Mouse (Mus musculus) lung, postnatal 0 days (tissue): ENCODE measurements around the gene Col6a1. TPM values are rescaled to one million over a fixed set of nuclear protein-coding genes. Genes with fewer than 3 reads are reported as not detected.
"Not testable (repeated sequence)": the region's sequence is repeated elsewhere in the genome, so short reads cannot be mapped to it uniquely, and the experiment has no call there.

ENCODE experiments used
- ATAC-seq: fragments of 200-750 bp; cut with Nextera tagmentation; 2 replicates; pipeline ENCODE4 v1.8.0; 2017; ENCODE audit warnings: moderate library complexity
- DNase-seq: peaks from one replicate; pipeline ENCODE4 v3.0.0-alpha.2; 2016; ENCODE audit warnings: low spot score
- H3K27ac ChIP-seq: fragments of 300-500 bp; sonication (generic); 2 replicates; pipeline ENCODE4 v1.5.1; 2014; ENCODE audit warnings: antibody characterized with exemption, mild to moderate bottlenecking, low read length, mixed read lengths
- H3K27me3 ChIP-seq: fragments of 300-500 bp; sonication (generic); replicated peaks from 2 replicates; pipeline ENCODE4 v1.6.1; 2014; ENCODE audit warnings: low read length, mixed read lengths; ENCODE audit not compliant: insufficient read depth
- H3K36me3 ChIP-seq: fragments of 300-500 bp; sonication (generic); 2 replicates; pipeline ENCODE4 v1.6.1; 2014; ENCODE audit warnings: low read length, mixed read lengths; ENCODE audit not compliant: insufficient read depth
- H3K4me1 ChIP-seq: fragments of 300-500 bp; sonication (generic); 2 replicates; pipeline ENCODE4 v1.6.1; 2014; ENCODE audit warnings: antibody characterized with exemption, low read depth, low read length, mixed read lengths; ENCODE audit not compliant: insufficient read depth
- H3K4me2 ChIP-seq: fragments of 300-500 bp; sonication (generic); replicated peaks from 2 replicates; pipeline ENCODE4 v1.6.1; 2014; ENCODE audit warnings: low read depth, mild to moderate bottlenecking, low read length, moderate library complexity, mixed read lengths
- H3K4me3 ChIP-seq: fragments of 300-500 bp; sonication (generic); 2 replicates; pipeline ENCODE4 v1.5.1; 2014; ENCODE audit warnings: low read depth, low read length
- H3K9ac ChIP-seq: fragments of 300-500 bp; sonication (generic); replicated peaks from 2 replicates; pipeline ENCODE4 v1.6.1; 2014; ENCODE audit warnings: low read depth, mild to moderate bottlenecking
- H3K9me3 ChIP-seq: fragments of 300-500 bp; sonication (generic); 2 replicates; pipeline ENCODE4 v1.6.1; 2016; ENCODE audit warnings: low read length, mixed read lengths
- CTCF ChIP-seq: IDR thresholded peaks from 2 replicates; pipeline ENCODE4 v1.5.1; 2016; ENCODE audit warnings: antibody characterized with exemption, mild to moderate bottlenecking
- EP300 ChIP-seq: IDR thresholded peaks from 2 replicates; pipeline ENCODE4 v1.6.1; 2016; ENCODE audit warnings: antibody characterized with exemption, mild to moderate bottlenecking, control low read depth
- WGBS: fragments of 180-500 bp; shearing (Covaris S2); extraction: QIAGEN DNeasy Blood & Tissue Kit; methylation state at CpG from one replicate; pipeline ENCODE4 v1.1.7; 2014; 5-methylcytosine and 5-hydroxymethylcytosine counted together
- polyA plus RNA-seq: library from polyadenylated mRNA; unstranded; fragments of >200 nt; fragmentation: Nextera tagmentation; extraction: Ambion mirVana; gene quantifications from 2 replicates; pipeline ENCODE4 v1.2.1, GENCODE M21; 2015

Col6a1 gene
- polyA plus RNA-seq, 1 experiment from 2014 or later = 387 TPM

DNA sequence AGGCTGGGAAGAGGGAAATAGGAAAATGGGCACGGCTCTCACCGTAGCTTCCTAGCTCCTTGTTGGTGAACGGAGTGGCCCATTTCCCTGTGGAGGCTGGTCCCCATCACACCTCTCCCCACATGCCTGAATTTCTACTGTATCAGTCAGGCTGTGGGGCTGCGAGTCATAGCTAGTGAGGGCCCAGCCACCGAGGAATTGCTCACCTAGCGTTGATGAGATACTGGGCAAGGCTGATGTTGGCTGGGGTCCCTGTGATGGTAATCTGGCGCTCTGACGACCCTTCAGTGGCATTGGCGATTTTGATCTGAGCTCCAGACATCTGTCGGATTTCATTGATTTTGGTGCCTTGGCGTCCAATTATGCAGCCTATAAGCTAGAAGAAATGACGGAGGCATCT lies 37.0 kb upstream of the Col6a1 start:
- DNase-seq (no peak), ATAC-seq (no peak)
- Histone ChIP-seq H3K9me3 (no peaks in the 10 kb centered on the region), H3K27me3 (no peaks in the 10 kb centered on the region), H3K4me3 (no peak overlapping the region), H3K27ac (no peak overlapping the region), H3K36me3 (no peaks in the 10 kb centered on the region), H3K4me2 (no peak overlapping the region), H3K4me1 (no peaks in the 10 kb centered on the region), H3K9ac (no peak overlapping the region)
- no peak for TF ChIP-seq EP300
- TF ChIP-seq CTCF = no peak
- 89% methylated on average over 12 of the region's 12 CpGs for WGBS

- H3K4me3 ChIP-seq = no peak overlapping the region
- no peaks in the 10 kb centered on the region for H3K36me3 ChIP-seq
- no peak for TF ChIP-seq EP300
- no peak for TF ChIP-seq CTCF
- 76% methylated on average over 7 of the region's 7 CpGs for WGBS
- no peaks in the 10 kb centered on the region for H3K4me1 ChIP-seq
- no peak overlapping the region for H3K27ac ChIP-seq
- H3K9me3 ChIP-seq = no peaks in the 10 kb centered on the region
- ATAC-seq = no peak
- DNase-seq = no peak
- no peak overlapping the region for H3K4me2 ChIP-seq
- no peaks in the 10 kb centered on the region for H3K27me3 ChIP-seq
- no peak overlapping the region for H3K9ac ChIP-seq
Observed at GRCm38 (mm10) chr10:76762411-76762810, 36.4 kb upstream of the Col6a1 start.

DNA sequence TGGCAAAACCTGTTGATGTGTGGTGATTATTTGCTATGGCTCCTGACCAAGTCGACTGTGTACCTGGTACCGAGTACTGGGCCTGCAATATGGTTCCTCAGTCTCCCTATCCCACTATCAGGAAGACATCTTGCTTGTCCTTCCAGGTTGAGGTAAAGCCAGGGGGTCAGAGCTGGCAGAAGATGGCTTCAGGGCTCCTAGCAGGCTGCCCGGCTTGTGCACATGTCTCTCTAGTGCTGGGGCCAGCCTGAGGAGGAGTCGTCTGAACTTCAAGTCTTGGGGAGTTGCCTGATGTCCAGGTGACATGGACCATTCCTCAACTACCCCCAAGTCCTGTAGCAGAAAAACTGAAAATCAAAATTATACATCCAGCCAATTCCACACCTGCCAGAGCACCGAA lies 33.9 kb upstream of the Col6a1 start:
- Histone ChIP-seq H3K4me2 (no peak overlapping the region), H3K27ac (no peak overlapping the region), H3K36me3 (no peaks in the 10 kb centered on the region), H3K4me1 (no peaks in the 10 kb centered on the region), H3K4me3 (no peak overlapping the region), H3K27me3 (no peaks in the 10 kb centered on the region), H3K9ac (no peak overlapping the region), H3K9me3 (no peaks in the 10 kb centered on the region)
- TF ChIP-seq EP300 (no peak), CTCF (no peak)
- 83% methylated on average over 5 of the region's 5 CpGs for WGBS
- DNase-seq = no peak
- no peak for ATAC-seq

GRCm38 (mm10) chr10:76753640-76754039 lies 27.7 kb upstream of the Col6a1 start:
- ATAC-seq (no peak), DNase-seq (no peak)
- Histone ChIP-seq H3K9me3 (no peaks in the 10 kb centered on the region), H3K4me1 (no peaks in the 10 kb centered on the region), H3K36me3 (no peaks in the 10 kb centered on the region), H3K27me3 (no peaks in the 10 kb centered on the region), H3K4me2 (no peak overlapping the region), H3K27ac (no peak overlapping the region), H3K9ac (no peak overlapping the region), H3K4me3 (no peak overlapping the region)
- 80% methylated on average over 3 of the region's 3 CpGs for WGBS
- no peak for TF ChIP-seq CTCF
- TF ChIP-seq EP300 = no peak

GRCm38 (mm10) chr10:76744267-76744666 lies 18.3 kb upstream of the Col6a1 start:
- not testable (repeated sequence) for H3K4me1 ChIP-seq, H3K9ac ChIP-seq, ATAC-seq, H3K9me3 ChIP-seq, H3K27ac ChIP-seq, H3K27me3 ChIP-seq, DNase-seq, H3K4me2 ChIP-seq, H3K36me3 ChIP-seq, H3K4me3 ChIP-seq
- WGBS = 44% methylated on average over 11 of the region's 11 CpGs

- H3K36me3 ChIP-seq = no peaks in the 10 kb centered on the region
- H3K4me1 ChIP-seq = peaks cover 8% of the 10 kb centered on the region; the same call in 1 of the 2 replicates
- H3K27me3 ChIP-seq = no peaks in the 10 kb centered on the region
- no peak overlapping the region for H3K4me2 ChIP-seq
- ATAC-seq (no peak), DNase-seq (no peak)
- H3K9me3 ChIP-seq = no peaks in the 10 kb centered on the region
- WGBS = 61% methylated on average over 8 of the region's 8 CpGs
- no peak overlapping the region for H3K27ac ChIP-seq
- no peak for TF ChIP-seq CTCF
- no peak for TF ChIP-seq EP300
- no peak overlapping the region for H3K9ac ChIP-seq
- H3K4me3 ChIP-seq = no peak overlapping the region
Observed at GRCm38 (mm10) chr10:76736764-76737163, 10.8 kb upstream of the Col6a1 start.

GRCm38 (mm10) chr10:76734979-76735378 lies 9.0 kb upstream of the Col6a1 start:
- Histone ChIP-seq H3K9me3 (no peaks in the 10 kb centered on the region), H3K36me3 (no peaks in the 10 kb centered on the region), H3K9ac (no peak overlapping the region), H3K4me1 (peaks cover 8% of the 10 kb centered on the region; the same call in 1 of the 2 replicates), H3K4me3 (no peak overlapping the region), H3K27ac (no peak overlapping the region), H3K27me3 (no peaks in the 10 kb centered on the region), H3K4me2 (no peak overlapping the region)
- TF ChIP-seq EP300 (no peak), CTCF (peak; percentile 93)
- DNase-seq (peak; percentile 86), ATAC-seq (peak; percentile 31)
- 4% methylated on average over 4 of the region's 4 CpGs for WGBS
